Mouse (Mus musculus) spleen, adult 2 months (tissue): ENCODE measurements around the gene 2310033P09Rik.

Experiments
- CTCF ChIP-seq: fragments of 200-500 bp; IDR thresholded peaks from 2 replicates; pipeline ENCODE4 v1.5.1; 2011; ENCODE audit warnings: mild to moderate bottlenecking, inconsistent platforms; ENCODE audit not compliant: insufficient read depth, insufficient read length, insufficient replicate concordance; ENCODE audit errors: extremely low read depth
- POLR2A ChIP-seq: fragments of 200-500 bp; IDR thresholded peaks from 2 replicates; pipeline ENCODE4 v1.6.1; 2011; ENCODE audit warnings: low read depth, low read length, inconsistent platforms

DNA sequence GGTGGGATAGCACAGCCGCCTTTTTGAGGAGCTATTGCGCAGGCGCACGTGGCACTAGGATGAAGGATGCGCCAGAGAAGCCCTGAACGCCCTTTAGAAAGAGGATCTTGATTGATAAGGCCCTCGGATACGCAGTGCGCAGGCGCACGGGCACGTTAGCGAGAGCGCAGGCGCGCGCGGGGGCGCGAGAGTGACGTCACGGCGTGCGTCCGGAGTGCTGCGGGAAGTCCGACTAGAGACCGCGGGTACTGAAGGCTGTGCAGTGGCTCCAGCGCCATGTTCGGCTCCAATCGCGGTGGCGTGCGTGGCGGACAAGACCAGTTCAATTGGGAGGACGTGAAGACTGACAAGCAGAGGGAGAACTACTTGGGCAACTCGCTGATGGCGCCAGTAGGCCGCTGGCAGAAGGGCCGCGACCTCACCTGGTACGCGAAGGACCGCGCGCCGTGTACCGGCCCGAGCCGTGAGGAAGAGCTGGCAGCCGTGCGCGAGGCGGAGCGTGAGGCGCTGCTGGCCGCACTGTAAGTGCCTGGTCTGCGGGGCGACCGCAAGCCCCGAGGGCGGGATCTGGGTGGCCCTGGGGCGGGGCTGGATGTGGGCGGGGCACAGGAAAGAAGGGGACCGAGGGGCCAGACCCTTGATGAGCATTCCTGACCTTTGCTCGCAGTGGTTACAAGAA, at the start of gene 2310033P09Rik:
- TF ChIP-seq POLR2A: peak; percentile 91
- no peak for TF ChIP-seq CTCF
